Mouse (Mus musculus) heart, postnatal 14 days (tissue): Measurements from ENCODE around the gene Arl2. TPM values are rescaled to one million over a fixed set of nuclear protein-coding genes. Genes with fewer than 3 reads are reported as not detected.

Source experiments
- DNase-seq, 2 experiments: peaks; one replicate each; pipeline ENCODE4 v3.0.0; 2021 to 2022
- intact Hi-C: fragments of 180-260 bp; cut with DNase I; formaldehyde crosslinking; loops from one replicate; pipeline ENCODE4 v1.15.1; 2025
- total RNA-seq, 2 experiments: library from RNA; stranded (reverse); gene quantifications; 2 replicates each; pipeline ENCODE4 v1.2.3; 2021

Gene Arl2
- total RNA-seq, 2 experiments from 2014 or later: 54.8 to 58.4 TPM

- intact Hi-C loops: no loop called here
Observed at GRCm38 (mm10) chr19:6088841-6089240, 52.5 kb downstream of the Arl2 start.

GRCm38 (mm10) chr19:6085417-6085879, 55.9 kb downstream of the Arl2 start:
- intact Hi-C loops: loop anchor here (2.0 kb wide), 1 partner anchor 29 kb away; the partner anchor contains the start of genes Fau and Mrpl49
- DNase-seq: peak; percentile 26 to 30

More at GRCm38 (mm10) chr19:6088841-6089240, 52.5 kb downstream of the Arl2 start:
- DNase-seq: no peak

- intact Hi-C loops: loop anchor here (2.0 kb wide), 1 partner anchor 28 kb away; the partner anchor contains the start of genes Fau and Mrpl49
- peak; percentile 96 to 98 for DNase-seq
Observed at GRCm38 (mm10) chr19:6084478-6085248, 56.7 kb downstream of the Arl2 start, which contains the start of the genes Zfpl1 and Cdca5. Gene Zfpl1 (minus strand): TSS chr19:6084956. Gene Cdca5 (plus strand): TSS chr19:6084983.

Other genes starting within 250 kb of the Arl2 start
- gene Tigd3, start 247.4 kb downstream of the Arl2 start, total RNA-seq: under 1 TPM; 0.79 to 0.93 TPM
- 100 to 1,000 TPM; 101 TPM for gene Dpf2, start 228.5 kb downstream of the Arl2 start, total RNA-seq
- 10 to 100 TPM in 1 of 2 experiments, 1 to 10 TPM in 1; 9.9 to 12.0 TPM for gene Cdc42ep2, start 216.7 kb downstream of the Arl2 start, total RNA-seq
- 10 to 100 TPM; 12.3 to 14.2 TPM for gene Pola2, start 177.3 kb downstream of the Arl2 start, total RNA-seq
- gene Slc22a20, start 155.4 kb downstream of the Arl2 start, total RNA-seq: not detected
- 10 to 100 TPM; 31.7 to 36.8 TPM for gene Capn1, start 125.7 kb downstream of the Arl2 start, total RNA-seq
- 10 to 100 TPM; 17.5 to 18.9 TPM for gene Syvn1, start 95.0 kb downstream of the Arl2 start, total RNA-seq
- 10 to 100 TPM; 37.1 to 37.4 TPM for gene Mrpl49, start 83.8 kb downstream of the Arl2 start, total RNA-seq
- gene Fau, start 83.7 kb downstream of the Arl2 start, total RNA-seq: 100 to 1,000 TPM; 597 to 635 TPM
- gene Znhit2, start 80.4 kb downstream of the Arl2 start, total RNA-seq: 10 to 100 TPM; 11.8 to 12.6 TPM
- 1 to 10 TPM; 2.9 to 5.5 TPM for gene Tm7sf2, start 73.2 kb downstream of the Arl2 start, total RNA-seq
- 10 to 100 TPM; 27.9 to 32.3 TPM for gene Vps51, start 64.3 kb downstream of the Arl2 start, total RNA-seq
- gene Tmem262, start 61.5 kb downstream of the Arl2 start, total RNA-seq: not detected
- gene Gm28374, start 59.3 kb downstream of the Arl2 start, total RNA-seq: not detected
- 10 to 100 TPM; 16.7 to 19.7 TPM for gene Zfpl1, start 56.6 kb downstream of the Arl2 start, total RNA-seq
- 1 to 10 TPM; 1.1 to 1.5 TPM for gene Cdca5, start 56.6 kb downstream of the Arl2 start, total RNA-seq
- gene AC131692.1, start 47.1 kb downstream of the Arl2 start, total RNA-seq: not detected
- gene Naaladl1, start 35.8 kb downstream of the Arl2 start, total RNA-seq: not detected
- gene Sac3d1, start 22.9 kb downstream of the Arl2 start, total RNA-seq: 1 to 10 TPM; 9.4 to 9.7 TPM
- gene Snx15, start 13.2 kb downstream of the Arl2 start, total RNA-seq: 10 to 100 TPM; 12.2 to 14.7 TPM
- under 1 TPM; 0.46 to 0.88 TPM for gene Batf2, start 565 bp downstream of the Arl2 start, total RNA-seq
- gene Majin, start 42.8 kb upstream of the Arl2 start, total RNA-seq: not detected
- not detected for gene Gpha2, start 84.8 kb upstream of the Arl2 start, total RNA-seq
- 10 to 100 TPM; 31.4 to 35.1 TPM for gene Ppp2r5b, start 94.3 kb upstream of the Arl2 start, total RNA-seq
- gene Atg2a, start 100.1 kb upstream of the Arl2 start, total RNA-seq: 10 to 100 TPM; 20.4 to 22.7 TPM
- 100 to 1,000 TPM; 163 to 172 TPM for gene Ehd1, start 135.2 kb upstream of the Arl2 start, total RNA-seq
- 1 to 10 TPM; 8.9 to 9.8 TPM for gene Cdc42bpg, start 164.9 kb upstream of the Arl2 start, total RNA-seq
- gene Men1, start 193.4 kb upstream of the Arl2 start, total RNA-seq: 10 to 100 TPM; 18.2 to 18.5 TPM
- 10 to 100 TPM; 56.3 TPM for gene Map4k2, start 199.6 kb upstream of the Arl2 start, total RNA-seq
- 100 to 1,000 TPM; 102 to 105 TPM for gene Sf1, start 222.1 kb upstream of the Arl2 start, total RNA-seq
- 100 to 1,000 TPM; 824 to 866 TPM for gene Pygm, start 242.9 kb upstream of the Arl2 start, total RNA-seq